Mouse (Mus musculus): ENCODE results near the gene Pemt. TPM values are rescaled to one million over a fixed set of nuclear protein-coding genes. Genes with fewer than 3 reads are reported as not detected.

Gene Pemt
- polyA plus RNA-seq (2014; fragmentation: Illumina TruSeq; extraction: RNeasy Lipid Tissue Mini Kit (QIAGEN cat#74804); ENCODE audit: low replicate concordance), result not detected

DNA sequence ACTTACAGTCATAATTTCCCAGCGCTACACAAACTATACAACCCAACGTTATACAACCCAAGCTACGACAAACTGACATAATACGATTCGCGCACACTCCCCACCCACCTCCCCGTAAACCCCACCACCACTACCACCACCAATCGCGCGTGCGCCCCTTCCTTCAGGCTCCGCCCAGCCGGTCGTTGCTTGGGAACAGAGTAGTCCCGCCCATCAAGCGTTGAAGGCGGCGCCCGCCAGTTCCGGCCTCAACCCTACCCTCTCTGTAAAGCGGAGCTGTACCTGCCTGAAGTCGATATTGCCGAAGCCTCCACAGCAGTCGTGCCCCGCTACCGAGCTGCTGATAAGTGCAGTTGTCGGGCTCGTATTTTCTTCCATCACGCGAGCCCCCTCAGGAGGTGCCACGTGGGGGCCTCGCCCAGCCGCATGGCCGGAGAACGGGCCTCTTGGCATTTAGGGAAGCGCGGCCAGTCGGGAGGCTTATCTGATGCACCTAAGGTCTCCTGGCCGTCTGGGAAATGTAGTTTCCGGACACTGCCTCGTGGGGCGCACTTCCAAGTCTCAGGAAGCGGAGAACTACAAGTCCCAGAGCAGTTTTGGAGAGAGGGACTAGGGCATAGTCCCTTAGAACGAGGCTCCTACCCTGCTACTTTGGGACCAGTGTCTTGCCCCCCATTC, at the start of gene Pemt:
Gene Pemt (minus strand): TSS at position 432 of the 678 bp plus-strand sequence.

DNA sequence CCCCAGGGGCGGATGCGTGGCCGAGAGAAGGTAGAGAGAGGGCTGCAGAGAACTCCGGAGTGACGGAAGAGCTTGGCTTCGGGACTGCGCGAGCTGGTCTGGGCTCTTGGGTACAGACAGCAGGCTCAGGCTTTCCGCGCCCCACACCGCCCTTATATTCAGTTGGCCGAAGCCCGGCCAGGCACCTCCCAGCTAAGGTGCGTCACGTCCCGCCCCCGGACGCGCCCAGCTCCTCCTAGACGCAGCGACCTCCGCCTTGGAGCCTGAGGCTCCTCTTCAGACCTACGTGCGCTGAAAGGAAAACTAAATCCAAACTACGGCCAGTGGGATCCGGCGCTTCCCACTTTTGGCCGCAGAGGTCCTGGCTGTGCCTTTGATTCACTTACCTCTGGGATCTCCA, 81.5 kb downstream of the Pemt start, which contains the start of gene Rasd1:
Gene Rasd1 (minus strand): TSS at position 127 of the 400 bp plus-strand sequence.

DNA sequence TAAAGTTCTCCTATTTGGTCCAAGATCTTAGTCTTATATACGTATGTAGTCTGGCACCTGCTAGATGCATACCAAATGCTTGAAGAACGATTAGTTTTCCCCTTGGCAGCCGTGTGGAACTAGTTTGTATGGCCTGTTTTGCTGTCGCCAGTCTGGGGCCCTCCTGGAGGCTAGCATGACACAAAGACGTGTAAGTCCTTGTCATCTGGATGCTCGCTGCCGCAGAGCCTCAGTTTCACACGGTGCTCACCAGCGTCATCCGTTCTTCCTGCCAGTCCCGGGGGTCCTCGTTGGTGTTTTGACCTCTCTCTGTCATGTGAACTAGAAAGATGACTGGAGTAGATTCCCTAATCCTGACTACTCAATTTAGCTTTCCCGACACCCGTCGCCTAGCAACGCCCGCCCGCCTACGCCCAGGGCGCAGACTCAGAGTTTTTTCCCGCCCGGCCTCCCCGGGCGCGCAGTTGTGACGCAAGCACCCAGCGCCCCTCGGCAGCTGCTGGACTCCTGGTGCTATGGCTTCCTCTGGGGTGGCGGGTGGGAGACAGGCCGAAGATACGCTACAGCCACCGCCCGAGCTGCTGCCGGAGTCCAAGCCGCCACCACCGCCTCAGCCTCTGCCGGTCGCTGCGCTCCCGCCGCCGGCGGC, 98.4 kb downstream of the Pemt start, which contains the start of gene Med9:
Gene Med9 (plus strand): TSS at position 455 of the 649 bp plus-strand sequence.

Other genes starting within 250 kb of the Pemt start
- 2.5 TPM for gene Flcn, start 236.5 kb downstream of the Pemt start, polyA plus RNA-seq (2014; fragmentation: Illumina TruSeq; extraction: RNeasy Lipid Tissue Mini Kit (QIAGEN cat#74804); ENCODE audit: low replicate concordance)
- 0.93 TPM for gene Nt5m, start 207.0 kb downstream of the Pemt start, polyA plus RNA-seq (2014; fragmentation: Illumina TruSeq; extraction: RNeasy Lipid Tissue Mini Kit (QIAGEN cat#74804); ENCODE audit: low replicate concordance)
- gene Cops3, start 206.7 kb downstream of the Pemt start, polyA plus RNA-seq (2014; fragmentation: Illumina TruSeq; extraction: RNeasy Lipid Tissue Mini Kit (QIAGEN cat#74804); ENCODE audit: low replicate concordance), result 166 TPM
- gene Med9, start 98.3 kb downstream of the Pemt start, polyA plus RNA-seq (2014; fragmentation: Illumina TruSeq; extraction: RNeasy Lipid Tissue Mini Kit (QIAGEN cat#74804); ENCODE audit: low replicate concordance), result 5.6 TPM
- 0.45 TPM for gene Rasd1, start 81.5 kb downstream of the Pemt start, polyA plus RNA-seq (2014; fragmentation: Illumina TruSeq; extraction: RNeasy Lipid Tissue Mini Kit (QIAGEN cat#74804); ENCODE audit: low replicate concordance)
- 1.2 TPM for gene Rai1, start 58.5 kb upstream of the Pemt start, polyA plus RNA-seq (2014; fragmentation: Illumina TruSeq; extraction: RNeasy Lipid Tissue Mini Kit (QIAGEN cat#74804); ENCODE audit: low replicate concordance)
- 0.26 TPM for gene Srebf1, start 176.1 kb upstream of the Pemt start, polyA plus RNA-seq (2014; fragmentation: Illumina TruSeq; extraction: RNeasy Lipid Tissue Mini Kit (QIAGEN cat#74804); ENCODE audit: low replicate concordance)